Mouse (Mus musculus) G1E (cell line): Measurements from ENCODE around the gene Elovl6. TPM values are rescaled to one million over a fixed set of nuclear protein-coding genes. Genes with fewer than 3 reads are reported as not detected.

Source experiments
- ATAC-seq: 2 replicates; pipeline ENCODE4 v1.8.0; 2016; ENCODE audit warnings: mild to moderate bottlenecking; ENCODE audit not compliant: insufficient number of reproducible peaks, poor library complexity, low FRiP score, severe bottlenecking; ENCODE audit errors: extremely low read depth
- DNase-seq: peaks from one replicate; pipeline ENCODE4 v3.0.0; 2012; ENCODE audit warnings: low spot score
- H3K27me3 ChIP-seq: 2 replicates; pipeline ENCODE4 v1.6.1; 2012; ENCODE audit warnings: mild to moderate bottlenecking, low read length, inconsistent platforms; ENCODE audit not compliant: insufficient read depth
- H3K36me3 ChIP-seq: replicated peaks from 2 replicates; pipeline ENCODE3; 2012; ENCODE audit warnings: mild to moderate bottlenecking, inconsistent platforms
- H3K4me1 ChIP-seq: 2 replicates; pipeline ENCODE4 v1.6.1; 2012; ENCODE audit warnings: low read depth, low read length, inconsistent platforms, mixed read lengths; ENCODE audit not compliant: insufficient read depth
- H3K4me3 ChIP-seq: 2 replicates; pipeline ENCODE4 v1.5.1; 2012; ENCODE audit warnings: low read depth, mild to moderate bottlenecking, inconsistent platforms, low read length, moderate library complexity, mixed read lengths
- H3K9me3 ChIP-seq: replicated peaks from 2 replicates; pipeline ENCODE4 v1.6.1; 2012; ENCODE audit warnings: inconsistent platforms
- CTCF ChIP-seq: IDR thresholded peaks from 2 replicates; pipeline ENCODE4 v1.5.1; 2012; ENCODE audit warnings: low read depth, low read length, inconsistent platforms, mixed read lengths
- GATA1 ChIP-seq: IDR thresholded peaks from 2 replicates; pipeline ENCODE4 v1.6.1; 2012; ENCODE audit warnings: borderline replicate concordance, low read length, inconsistent platforms, mixed read lengths
- GATA2 ChIP-seq: IDR thresholded peaks from 2 replicates; pipeline ENCODE4 v1.6.1; 2012; ENCODE audit warnings: low read depth, low read length, inconsistent platforms, borderline replicate concordance
- POLR2AphosphoS5 ChIP-seq: IDR thresholded peaks from 2 replicates; pipeline ENCODE4 v1.6.1; 2012; ENCODE audit warnings: low read depth, low read length, inconsistent platforms; ENCODE audit not compliant: insufficient replicate concordance
- TAL1 ChIP-seq: conservative IDR thresholded peaks from 2 replicates; pipeline ENCODE4 v1.6.1; 2012; ENCODE audit warnings: low read depth, low read length, inconsistent platforms, mixed read lengths
- polyA plus RNA-seq: library from polyadenylated mRNA; stranded (reverse); fragments of >175 nt; gene quantifications from 2 replicates; pipeline ENCODE4 v1.2.3, GENCODE M21; 2012
- total RNA-seq, 2 experiments: library from RNA; stranded (forward) in 1 of 2; stranded (reverse) in 1 of 2; fragments of 200-1000 nt in 1 of 2; fragments of >200 nt in 1 of 2; fragmentation: Nextera tagmentation in 1 of 2; gene quantifications; 2 replicates each; pipeline ENCODE4 v1.2.3; 2014 to 2017

Elovl6 gene
- total and polyA plus RNA-seq, 3 experiments: 2.3 to 20.4 (median 20.4) TPM

GRCm38 (mm10) chr3:129593735-129594134, 61.6 kb downstream of the Elovl6 start:
- Histone ChIP-seq H3K9me3 (no peaks in the 10 kb centered on the region), H3K27me3 (no peaks in the 10 kb centered on the region)
- TF ChIP-seq TAL1: no peak
- no peak for TF ChIP-seq GATA1
- TF ChIP-seq GATA2: no peak
- TF ChIP-seq CTCF: no peak

GRCm38 (mm10) chr3:129596098-129596497, 63.9 kb downstream of the Elovl6 start:
- ATAC-seq: no peak
- Histone ChIP-seq H3K4me1 (no peaks in the 10 kb centered on the region), H3K27me3 (no peaks in the 10 kb centered on the region), H3K4me3 (no peak overlapping the region), H3K36me3 (peaks cover 67% of the 10 kb centered on the region), H3K9me3 (no peaks in the 10 kb centered on the region)
- TF ChIP-seq GATA2 (no peak), GATA1 (no peak), POLR2AphosphoS5 (no peak), CTCF (no peak), TAL1 (no peak)
- no peak for DNase-seq

More at GRCm38 (mm10) chr3:129593735-129594134, 61.6 kb downstream of the Elovl6 start:
- peaks cover 71% of the 10 kb centered on the region for H3K36me3 ChIP-seq
- H3K4me1 ChIP-seq: no peaks in the 10 kb centered on the region; the same call in 1 of the 2 replicates
- ATAC-seq (no peak), DNase-seq (no peak)
- H3K4me3 ChIP-seq: no peak overlapping the region

GRCm38 (mm10) chr3:129602289-129602688, 70.1 kb downstream of the Elovl6 start:
- H3K4me3 ChIP-seq: no peak overlapping the region
- ATAC-seq (no peak), DNase-seq (no peak)
- H3K27me3 ChIP-seq: no peaks in the 10 kb centered on the region
- TF ChIP-seq CTCF (no peak), POLR2AphosphoS5 (no peak), GATA1 (no peak), TAL1 (no peak), GATA2 (no peak)
- no peaks in the 10 kb centered on the region for H3K9me3 ChIP-seq
- H3K36me3 ChIP-seq: peaks cover 68% of the 10 kb centered on the region
- H3K4me1 ChIP-seq: no peaks in the 10 kb centered on the region

GRCm38 (mm10) chr3:129605487-129605886, 73.3 kb downstream of the Elovl6 start:
- TF ChIP-seq GATA1: no peak
- H3K36me3 ChIP-seq: peaks cover 75% of the 10 kb centered on the region
- ATAC-seq (no peak), DNase-seq (no peak)
- H3K9me3 ChIP-seq: no peaks in the 10 kb centered on the region
- no peaks in the 10 kb centered on the region for H3K27me3 ChIP-seq
- H3K4me1 ChIP-seq: no peaks in the 10 kb centered on the region
- no peak overlapping the region for H3K4me3 ChIP-seq

- Histone ChIP-seq H3K4me3 (no peak overlapping the region), H3K9me3 (no peaks in the 10 kb centered on the region), H3K4me1 (no peaks in the 10 kb centered on the region), H3K27me3 (no peaks in the 10 kb centered on the region), H3K36me3 (peaks cover 76% of the 10 kb centered on the region)
- TF ChIP-seq GATA2 (no peak), GATA1 (no peak), TAL1 (no peak), CTCF (no peak), POLR2AphosphoS5 (no peak)
- ATAC-seq (no peak), DNase-seq (no peak)
Observed at GRCm38 (mm10) chr3:129605934-129606333, 73.8 kb downstream of the Elovl6 start.

- peaks cover 4% of the 10 kb centered on the region; the same call in 1 of the 2 replicates for H3K4me1 ChIP-seq
- H3K27me3 ChIP-seq: no peaks in the 10 kb centered on the region
- DNase-seq (no peak), ATAC-seq (no peak)
- H3K4me3 ChIP-seq: no peak overlapping the region
- no peaks in the 10 kb centered on the region for H3K9me3 ChIP-seq
- TF ChIP-seq POLR2AphosphoS5: no peak
- no peak for TF ChIP-seq CTCF
- TF ChIP-seq TAL1: no peak
- no peak for TF ChIP-seq GATA1
- TF ChIP-seq GATA2: no peak
- peaks cover 73% of the 10 kb centered on the region for H3K36me3 ChIP-seq
Observed at GRCm38 (mm10) chr3:129611626-129612025, 79.5 kb downstream of the Elovl6 start.
